Mouse (Mus musculus) liver, adult 2 months (tissue): ENCODE measurements around the gene Lhfpl2.

ENCODE experiments used
- CTCF ChIP-seq: fragments of 200-500 bp; IDR thresholded peaks from 2 replicates; pipeline ENCODE4 v1.5.1; 2011; ENCODE audit warnings: low read depth, low read length, control low read depth
- POLR2A ChIP-seq: fragments of 200-500 bp; IDR thresholded peaks from 2 replicates; pipeline ENCODE4 v1.6.1; 2011; ENCODE audit warnings: low read length, control low read depth; ENCODE audit not compliant: insufficient read depth; ENCODE audit errors: extremely low read depth

GRCm38 (mm10) chr13:94064571-94064970 lies 7.0 kb downstream of the Lhfpl2 start:
- no peak for TF ChIP-seq CTCF
- TF ChIP-seq POLR2A = no peak
